Mouse (Mus musculus): Measurements from ENCODE around the gene Cdkn1a.
"Not testable (repeated sequence)": the region's sequence is repeated elsewhere in the genome, so short reads cannot be mapped to it uniquely, and the experiment has no call there.

The Cdkn1a gene

DNA sequence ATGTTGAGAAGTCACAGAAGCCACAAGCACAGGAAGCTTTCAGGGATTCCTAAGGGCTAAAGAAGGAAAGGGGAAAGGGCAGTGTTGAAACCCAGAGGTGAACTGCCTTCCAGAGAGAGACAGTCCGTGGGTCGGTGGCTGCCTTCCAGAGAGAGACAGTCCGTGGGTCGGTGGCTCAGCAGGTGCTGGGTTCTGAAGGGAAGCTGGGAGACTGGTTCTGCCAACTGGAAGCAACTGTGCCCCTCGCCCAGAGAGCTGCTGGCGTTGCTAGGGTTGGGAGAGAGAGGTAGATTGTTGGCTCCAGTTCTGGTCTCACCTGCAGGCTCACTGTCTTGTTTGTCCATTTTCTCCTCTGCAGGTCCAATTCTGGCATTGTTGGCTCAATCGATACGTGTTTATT, 32.3 kb upstream of the Cdkn1a start:
- no peak for DNase-seq (ENCODE audit: low spot score)

DNA sequence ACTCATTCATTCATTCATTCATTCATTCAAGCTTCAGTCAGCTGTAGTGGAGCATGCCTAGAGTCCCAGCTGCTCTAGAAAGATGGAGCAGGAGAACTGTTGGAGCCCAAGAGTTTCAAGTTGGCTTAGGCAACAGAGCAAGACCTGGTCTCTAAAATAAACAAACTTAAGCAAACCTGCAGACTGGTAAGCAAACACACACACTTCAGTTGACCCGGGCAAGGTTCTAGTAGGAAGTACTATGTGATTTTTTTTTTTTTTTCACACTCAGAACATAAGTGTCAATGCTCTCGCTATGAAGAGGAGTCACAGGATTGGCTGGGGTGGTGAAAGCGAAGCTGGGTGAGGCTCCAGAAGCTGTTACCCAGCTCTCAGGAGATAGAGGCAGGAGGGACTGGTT, 31.2 kb upstream of the Cdkn1a start:
- no peak for DNase-seq (ENCODE audit: low spot score)

DNA sequence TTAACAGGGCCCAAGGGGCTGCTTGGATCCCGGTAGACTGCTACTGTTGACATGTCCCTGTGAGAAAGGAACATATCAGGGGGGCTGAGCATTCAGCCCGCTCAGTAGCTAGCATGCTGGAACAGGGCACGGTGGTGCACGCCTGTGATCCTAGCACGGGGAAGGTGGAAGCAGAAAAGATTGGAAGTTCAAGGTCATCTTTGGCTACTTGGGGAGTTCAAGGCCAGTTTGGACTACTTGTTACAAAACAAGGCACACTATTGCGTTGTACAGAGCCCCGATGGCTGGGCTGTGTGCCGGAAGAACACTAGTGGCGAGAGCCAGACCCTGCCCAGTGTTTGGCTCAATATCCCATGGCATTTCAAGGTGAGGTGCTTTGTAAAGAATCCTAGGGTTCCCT, 29.8 kb upstream of the Cdkn1a start:
- DNase-seq (ENCODE audit: low spot score) = no peak

DNA sequence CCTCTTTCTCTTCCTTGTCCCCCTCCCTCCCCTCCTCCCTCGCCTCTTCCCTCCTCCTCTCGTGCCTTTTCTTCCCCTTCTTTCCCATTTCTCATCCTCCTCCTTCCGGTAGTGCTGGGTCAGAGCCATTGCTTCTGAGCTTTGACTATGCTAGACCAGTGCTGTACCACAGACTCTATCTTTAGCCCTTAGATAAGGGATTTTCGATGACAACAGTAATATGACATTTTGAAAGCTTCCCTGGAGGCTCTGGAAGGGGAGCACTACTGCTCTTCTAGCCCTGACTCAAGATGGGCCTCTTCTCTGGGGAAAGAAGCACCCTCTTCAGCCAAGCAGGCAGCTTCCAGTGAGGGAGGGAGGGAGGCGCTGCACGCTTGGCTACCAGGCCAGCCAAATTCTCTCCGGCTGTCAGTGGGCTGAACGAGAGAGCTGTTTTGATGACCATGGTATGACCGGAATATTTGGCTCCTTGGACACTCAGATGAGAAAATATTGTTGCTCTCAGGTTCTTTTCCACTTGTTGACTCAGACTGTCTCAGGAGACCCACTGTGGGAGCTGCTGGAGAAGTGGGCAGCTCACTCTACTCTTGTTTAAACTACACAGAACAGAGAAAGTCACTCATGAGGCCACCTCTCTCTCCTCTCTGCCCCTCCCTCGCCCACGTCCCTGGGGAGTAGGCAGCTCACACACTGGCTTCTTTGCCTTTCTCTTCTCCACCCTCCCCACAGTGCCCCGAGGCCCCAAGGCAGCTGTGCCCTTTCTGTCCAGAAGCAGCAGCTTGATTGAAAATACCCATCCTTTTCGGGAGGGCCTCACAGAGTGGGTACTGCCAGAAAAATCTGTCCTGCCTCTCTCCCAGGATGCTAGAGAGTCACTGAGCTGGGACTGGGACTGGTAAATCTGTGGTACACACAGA, 28.4 kb upstream of the Cdkn1a start:
- no peak for DNase-seq (ENCODE audit: low spot score)

DNA sequence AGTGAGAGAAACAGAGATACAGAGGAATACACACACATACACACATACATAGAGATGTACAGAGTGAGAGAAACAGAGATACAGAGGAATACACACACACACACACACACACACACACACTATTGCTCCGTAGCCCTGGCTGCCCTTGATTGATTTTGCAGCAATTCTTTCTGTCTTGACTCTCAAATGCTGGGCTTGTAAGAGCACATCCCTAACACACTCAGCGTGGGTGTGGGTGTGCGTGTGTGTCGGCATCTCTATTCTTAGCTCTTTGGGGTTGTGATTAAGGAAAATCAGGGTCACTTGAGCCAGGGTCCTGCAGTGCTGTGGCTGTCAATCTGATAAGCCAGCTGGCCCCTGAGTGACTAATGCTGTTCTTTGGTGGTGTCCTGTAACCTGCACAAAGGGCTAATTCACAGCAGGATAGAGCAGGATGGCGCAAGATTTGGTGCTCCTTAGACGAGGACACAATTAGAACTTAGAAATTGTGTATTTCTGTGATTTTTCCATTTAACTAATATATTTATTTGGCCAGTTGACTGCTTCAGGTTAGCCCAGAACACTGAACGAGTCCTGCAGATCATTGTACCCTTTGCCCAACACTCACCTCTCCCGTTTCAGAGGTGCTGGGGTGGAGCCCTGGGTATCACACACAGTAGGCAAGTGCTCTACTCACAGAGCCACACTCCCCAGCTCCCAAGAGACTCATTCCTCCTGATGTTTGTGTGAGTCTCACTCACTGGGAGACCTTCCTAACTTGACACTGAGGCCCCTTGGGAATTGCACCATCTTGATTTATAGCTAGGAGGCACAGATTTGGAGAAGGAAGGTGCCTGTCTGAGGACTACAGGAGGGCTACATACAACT, 27.4 kb upstream of the Cdkn1a start:
- no peak for DNase-seq (ENCODE audit: low spot score)

DNA sequence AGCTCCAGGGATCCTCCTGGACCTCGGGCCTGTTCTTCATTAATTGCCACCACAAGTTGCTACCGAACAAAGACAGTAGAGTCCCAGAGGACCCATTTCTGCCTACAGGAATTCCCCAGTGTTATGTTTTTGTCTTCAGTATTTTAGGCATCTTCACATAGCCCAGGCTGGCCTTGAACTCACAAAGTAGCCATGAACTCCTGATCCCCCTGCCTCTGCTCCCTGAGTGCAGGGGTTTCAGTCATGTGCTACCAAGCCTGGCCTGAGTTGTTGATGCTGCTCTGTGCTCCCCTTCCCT, 26.8 kb upstream of the Cdkn1a start:
- no peak for DNase-seq (ENCODE audit: low spot score)

DNA sequence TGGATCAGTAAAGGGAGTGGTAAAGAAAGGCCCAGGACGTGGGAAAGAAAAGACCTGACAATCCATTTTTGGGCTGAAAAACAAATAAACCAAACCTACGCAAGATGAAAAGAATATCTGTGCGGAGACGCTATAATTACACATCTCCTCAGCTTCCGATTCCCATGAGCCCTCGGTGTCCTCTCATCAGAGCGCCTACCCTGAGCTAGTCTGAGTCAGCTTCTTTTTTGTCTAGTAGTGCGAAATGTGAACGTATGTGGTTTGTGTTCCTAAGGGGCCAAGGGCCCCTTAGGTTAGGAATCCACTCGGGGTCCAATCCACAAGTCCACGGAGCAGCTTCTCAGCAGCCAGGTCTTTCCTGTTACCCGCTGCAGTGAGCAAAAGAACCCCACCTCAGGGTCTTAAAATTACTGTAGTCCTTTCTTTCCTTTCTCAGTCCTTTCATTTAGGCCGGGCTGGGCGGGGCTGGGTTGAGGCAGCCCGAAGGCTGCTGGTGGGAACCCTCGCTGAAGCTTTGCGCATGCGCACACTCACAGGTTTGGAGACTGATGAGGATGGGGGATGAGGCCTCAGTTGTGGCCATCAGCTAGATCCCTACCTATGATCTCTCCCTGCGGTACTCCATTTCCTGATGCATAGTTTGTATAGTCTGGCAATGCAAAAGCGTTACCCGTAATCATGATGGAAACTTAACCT, 25.4 kb upstream of the Cdkn1a start:
- DNase-seq (ENCODE audit: low spot score) = no peak

DNA sequence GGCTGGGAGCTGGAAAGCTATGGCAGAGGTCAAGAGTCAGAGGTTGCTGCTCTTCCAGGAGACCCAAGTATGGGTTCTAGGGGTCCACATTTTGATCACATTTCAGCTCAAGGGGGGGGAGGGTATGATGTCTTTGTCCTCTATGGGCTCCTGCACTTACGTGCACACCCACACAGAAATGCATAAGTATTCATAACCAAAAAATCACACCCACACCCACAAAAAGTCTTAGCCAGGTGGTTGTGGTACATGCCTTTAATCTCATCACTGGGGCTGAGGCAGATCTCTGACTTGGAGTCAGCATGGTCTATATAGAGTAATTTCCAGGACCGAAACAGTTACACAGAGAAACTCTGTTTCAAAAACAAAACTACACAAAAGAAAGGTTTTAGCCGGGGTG, 24.8 kb upstream of the Cdkn1a start:
- no peak for DNase-seq (ENCODE audit: low spot score)

DNA sequence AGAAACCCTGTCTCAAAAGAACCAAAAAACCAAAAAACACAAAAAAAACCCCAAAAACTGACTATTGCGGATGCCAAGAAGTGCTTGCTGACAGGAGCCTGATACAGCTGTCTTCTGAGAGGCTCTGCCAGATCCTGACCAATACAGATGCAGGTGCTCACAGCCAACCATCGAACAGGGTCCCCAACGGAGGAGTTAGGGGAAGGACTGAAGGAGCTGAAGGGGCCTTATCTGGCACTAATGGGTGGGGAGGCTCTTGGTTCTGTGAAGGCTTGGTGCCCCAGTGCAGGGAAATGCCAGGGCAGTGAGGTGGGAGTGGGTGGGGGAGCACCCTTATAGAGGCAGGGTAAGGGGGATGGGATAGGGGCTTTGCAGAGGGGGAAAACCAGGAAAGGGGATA, 23.4 kb upstream of the Cdkn1a start:
- DNase-seq (ENCODE audit: low spot score) = not testable (repeated sequence)

DNA sequence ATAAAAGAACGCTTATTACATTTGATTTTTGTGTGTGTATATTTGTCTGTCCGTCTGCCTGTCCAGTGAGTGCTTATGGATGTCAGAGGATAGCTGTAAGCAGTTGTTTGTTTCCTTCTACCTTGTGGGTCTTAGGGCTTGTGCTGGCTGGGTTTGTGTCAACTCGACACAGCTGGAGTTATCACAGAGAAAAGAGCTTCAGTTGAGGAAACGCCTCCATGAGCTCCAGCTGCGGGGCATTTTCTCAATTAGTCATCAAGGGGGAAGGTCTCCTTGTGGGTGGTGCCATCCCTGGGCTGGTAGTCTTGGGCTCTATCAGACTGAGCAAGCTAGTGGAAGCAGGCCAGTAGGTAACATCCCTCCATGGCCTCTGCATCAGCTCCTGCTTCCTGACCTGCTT, 22.9 kb upstream of the Cdkn1a start:
- no peak for DNase-seq (ENCODE audit: low spot score)

DNA sequence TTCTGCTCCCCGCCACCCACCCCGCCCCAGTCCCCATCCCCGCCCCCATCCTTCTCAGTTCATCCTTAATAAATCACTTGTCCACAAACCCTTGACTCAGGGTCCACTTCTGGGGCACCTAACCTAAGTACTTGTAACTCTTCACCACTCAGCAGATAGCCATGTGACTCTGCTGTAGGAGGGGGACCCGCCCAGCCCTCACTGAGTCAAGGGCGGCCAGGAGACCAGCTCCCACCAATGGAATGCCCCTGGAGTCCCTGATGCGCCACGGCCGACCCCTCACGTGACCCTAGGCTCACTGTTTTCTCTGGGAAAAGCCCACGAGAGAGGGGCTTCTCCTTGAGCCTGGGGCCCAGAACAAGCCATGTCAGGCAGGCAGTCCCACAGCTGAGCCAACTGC, 21.7 kb upstream of the Cdkn1a start:
- no peak for DNase-seq (ENCODE audit: low spot score)

DNA sequence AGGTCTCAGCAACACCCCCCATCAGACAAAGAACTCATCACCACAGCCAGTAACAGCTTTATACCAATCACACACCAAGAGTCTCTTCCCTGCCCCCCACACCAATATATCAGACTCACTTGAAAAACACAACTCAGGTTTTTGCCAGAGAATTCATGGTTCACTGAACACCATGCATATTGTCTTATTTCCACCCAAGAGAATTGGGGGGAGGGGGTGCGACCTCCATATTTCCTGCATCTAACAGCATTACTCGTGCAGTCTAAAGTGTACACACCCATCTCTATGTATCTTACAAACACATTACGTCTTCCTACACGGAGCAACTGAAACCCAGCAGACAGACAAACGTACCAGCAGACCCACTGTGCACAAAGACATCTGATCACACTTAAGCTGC, 19.0 kb upstream of the Cdkn1a start:
- DNase-seq (ENCODE audit: low spot score) = no peak

DNA sequence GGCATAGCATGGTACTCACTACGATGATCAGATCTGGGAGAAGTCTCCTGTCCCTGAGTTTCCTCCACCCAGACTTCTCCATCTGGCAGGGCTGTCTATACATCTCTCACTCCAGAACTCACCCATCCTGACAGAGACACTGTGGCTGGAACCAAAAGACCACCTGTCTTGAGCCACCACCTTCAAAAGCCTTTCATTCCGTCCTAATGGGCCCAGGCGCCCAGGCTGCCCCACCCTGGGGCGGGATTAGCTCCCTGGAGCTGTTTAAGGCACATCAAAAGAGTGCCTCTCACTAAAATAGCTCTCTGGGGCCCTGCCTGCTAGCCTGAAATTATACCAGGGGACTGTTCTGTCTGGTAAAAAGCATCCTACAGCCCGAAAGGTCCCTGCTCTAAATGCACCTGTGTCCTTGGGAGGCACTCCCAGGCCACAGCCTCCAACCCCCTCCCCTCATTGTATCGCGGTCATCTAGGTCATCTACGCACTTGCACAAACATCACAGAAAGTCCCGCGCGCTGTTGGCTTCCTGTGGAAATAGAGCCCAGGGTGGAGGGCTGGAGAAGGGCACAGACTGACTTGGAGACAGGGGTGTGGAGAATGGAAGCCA, 18.0 kb upstream of the Cdkn1a start:
- DNase-seq (ENCODE audit: low spot score) = no peak

DNA sequence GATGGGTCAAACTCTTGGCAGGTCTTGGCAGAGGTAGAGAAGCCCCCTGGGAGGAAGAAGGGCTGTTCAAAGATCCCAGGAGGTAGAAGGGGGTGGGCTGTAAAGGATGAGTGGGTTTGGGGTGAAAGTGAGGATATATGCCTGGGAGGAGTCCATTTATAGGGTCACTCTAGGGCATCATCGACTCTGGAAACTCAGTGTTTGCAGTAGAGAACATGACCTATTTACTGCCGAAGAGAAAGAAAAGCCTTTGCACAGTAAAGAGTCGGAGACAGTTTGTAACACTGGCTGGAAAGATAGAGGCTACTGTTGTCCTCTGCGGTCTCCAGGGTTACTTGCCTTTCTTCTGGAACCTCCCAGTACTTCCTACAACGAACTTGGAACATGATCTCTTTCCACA, 17.5 kb upstream of the Cdkn1a start:
- DNase-seq (ENCODE audit: low spot score) = no peak

DNA sequence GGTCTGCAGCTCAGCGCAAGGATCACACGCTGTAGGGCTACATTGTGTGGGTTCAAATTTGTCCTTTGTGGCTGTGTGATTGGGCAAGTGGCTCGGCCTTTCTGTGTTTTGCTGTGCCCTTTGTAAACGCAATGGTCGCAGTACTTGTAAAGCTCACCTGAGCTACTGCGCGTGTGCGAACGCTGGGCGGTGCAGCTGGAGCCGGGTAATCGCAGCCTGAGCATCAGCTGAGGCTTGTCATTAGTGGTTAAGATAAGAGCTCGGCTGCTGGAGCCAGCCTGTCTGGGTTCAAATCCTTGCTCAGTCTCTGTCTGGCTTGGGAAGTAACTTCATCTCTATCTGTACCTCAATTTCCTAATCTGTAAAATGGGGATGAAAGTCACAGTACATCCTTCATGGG, 16.7 kb upstream of the Cdkn1a start:
- no peak for DNase-seq (ENCODE audit: low spot score)

DNA sequence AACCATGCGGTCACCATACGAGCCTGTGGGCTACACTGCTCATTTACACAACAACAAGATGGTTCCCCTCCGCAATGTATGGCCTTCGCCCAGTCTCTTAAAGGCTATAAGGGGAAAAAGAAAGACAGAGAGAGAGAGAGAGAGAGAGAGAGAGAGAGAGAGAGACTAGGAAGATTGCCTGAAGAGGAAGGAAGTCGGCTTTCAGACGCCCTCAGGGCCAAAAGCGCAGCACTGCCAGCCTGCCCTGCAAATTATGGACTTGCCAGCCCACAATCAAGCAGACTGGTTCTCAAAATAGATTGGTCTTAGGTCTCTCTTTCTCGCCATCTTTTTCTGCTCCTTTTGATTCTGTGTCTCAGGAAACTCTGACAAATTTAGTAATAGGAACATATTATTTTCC, 14.5 kb upstream of the Cdkn1a start:
- DNase-seq (ENCODE audit: low spot score) = no peak

DNA sequence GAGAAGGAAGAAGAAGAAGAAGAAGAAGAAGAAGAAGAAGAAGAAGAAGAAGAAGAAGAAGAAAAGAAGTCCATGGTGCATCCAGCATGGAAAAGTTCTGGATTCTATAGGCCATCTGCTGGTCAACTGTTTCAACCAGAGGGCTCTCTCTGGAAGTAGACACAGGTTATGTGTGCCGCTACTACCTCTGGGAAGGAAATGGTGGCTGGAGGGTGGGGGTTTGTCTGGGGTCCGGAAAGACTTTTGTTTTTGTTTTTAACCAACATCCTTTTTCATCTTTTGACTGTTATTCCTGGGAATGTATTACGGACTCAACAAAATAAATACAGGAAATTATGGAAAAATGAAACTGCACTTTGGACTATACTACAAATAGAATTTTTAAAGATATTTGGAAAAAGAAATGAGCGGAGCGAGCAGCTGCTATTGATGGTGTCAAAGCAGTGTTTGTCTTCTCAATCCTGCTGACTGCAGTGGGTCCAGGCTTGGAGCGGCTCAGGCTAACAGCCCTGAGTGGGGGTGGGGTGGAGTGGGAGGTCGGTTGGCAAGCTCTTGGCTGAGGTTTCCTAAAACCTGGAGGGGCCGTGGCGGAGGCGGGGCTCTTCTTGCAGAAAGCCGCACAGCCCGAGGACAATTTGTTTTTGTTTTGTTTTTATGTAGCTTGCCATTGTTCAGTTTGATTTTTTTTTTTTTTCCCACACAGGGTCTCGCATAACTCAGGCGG, 12.8 kb upstream of the Cdkn1a start:
- no peak for DNase-seq (ENCODE audit: low spot score)

DNA sequence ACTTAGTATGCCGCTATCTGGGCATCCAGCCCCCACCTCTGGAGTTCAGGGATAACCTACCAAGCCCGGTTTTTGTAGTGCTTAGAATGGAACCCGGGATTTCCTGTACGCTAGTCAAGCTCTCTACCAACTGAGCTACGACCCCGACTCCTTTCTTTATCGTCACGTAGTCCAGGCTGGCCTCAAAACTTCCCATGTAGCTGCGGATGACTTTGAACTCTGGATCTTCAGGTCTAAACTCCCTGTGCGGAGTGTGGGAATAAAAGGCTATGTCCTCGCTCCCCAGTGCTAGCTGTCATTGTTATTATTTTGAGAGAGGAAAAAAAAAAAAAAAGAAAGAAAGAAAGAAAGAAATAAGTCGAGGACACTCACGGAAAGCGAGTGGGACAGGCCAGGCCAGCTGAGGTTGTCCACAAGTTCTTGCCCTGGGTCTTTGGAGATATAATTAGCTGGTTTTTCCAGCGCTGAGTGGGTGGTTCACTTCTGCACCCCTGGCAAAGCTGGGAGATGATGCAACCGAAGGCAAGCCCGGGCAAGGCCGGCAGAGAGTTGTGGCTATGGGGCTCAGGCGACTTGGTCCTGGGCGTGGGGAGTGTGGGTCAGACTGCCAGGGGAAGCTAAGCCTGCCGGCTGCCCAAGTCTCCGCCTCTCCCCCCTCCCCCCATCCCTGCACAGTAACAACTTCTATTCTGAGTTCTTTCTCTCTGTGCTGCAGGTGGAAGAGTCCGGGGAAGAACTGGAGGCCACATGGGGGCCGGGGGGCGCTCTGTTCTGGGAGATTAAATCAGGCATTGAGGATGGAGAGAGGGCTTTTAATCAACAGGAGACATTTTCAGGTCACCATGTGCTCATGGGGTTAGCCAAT, 12.0 kb upstream of the Cdkn1a start:
- DNase-seq (ENCODE audit: low spot score) = peak; percentile 90

DNA sequence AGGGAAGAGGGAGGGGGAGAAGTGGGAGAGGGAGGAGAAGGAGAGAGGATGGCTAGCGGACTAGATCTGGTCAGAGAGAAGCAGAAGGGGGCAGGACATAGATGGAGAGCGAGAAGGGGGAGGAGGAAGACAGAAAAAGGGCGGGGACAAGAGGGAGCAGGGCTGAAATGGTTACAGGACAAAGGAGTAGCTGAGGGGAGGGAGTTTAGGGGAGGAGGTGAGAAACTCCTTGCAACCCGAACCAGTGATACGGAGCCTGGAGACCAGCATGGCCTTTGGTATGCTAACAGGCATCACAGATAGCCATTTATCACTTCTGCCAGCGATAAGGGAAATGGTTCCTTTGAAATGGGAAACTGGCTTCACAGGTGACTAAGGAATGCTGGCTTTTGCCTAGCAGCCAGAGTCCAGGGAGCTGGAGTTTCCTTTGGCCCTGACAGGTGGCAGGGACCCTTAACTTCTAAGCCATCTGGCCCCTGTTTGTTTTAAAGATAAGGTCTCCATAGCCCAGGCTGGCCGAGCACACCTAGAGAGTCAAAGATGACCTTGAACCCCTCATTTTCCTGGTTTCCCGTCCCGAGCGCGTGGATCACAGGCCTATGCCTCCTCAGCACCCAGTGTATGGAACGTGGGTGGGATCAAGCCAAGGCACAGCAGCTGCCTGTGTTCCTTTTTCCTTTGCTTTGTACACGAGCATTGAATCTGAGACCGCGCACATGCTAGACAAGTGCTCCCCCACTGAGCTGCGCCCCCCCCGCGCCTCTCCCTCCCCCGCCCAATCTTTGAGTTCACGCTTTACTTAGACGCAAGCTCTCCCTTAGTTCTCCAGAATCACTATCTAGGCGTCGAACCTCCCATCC, 9.8 kb upstream of the Cdkn1a start:
- DNase-seq (ENCODE audit: low spot score) = no peak

All from urinary bladder, postnatal 14 days (tissue).